Comparison of ENCODE assay signal across 11 mouse cellular contexts in the genomic region with DNA sequence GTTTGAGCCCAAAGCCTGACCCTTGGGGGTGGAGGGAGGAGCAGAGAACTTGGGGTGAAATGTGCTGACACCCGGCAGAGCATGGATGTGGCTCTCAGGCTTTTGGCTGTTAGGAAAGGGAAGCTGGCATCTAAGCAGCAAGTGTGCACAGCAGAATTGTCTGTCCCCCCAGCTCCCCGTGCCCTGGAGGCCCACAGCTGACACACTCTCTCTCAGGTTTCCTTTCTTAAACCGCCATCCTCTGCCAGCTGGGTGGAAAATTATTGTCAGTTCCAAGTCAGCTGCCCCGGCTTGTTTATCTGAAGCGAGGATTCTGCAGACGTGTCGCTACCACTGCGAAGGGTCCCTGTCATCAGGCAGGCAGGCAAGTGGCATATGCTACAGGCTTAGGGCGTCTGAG.
DNase-seq lines count a peak whose midpoint lies in the region; ATAC-seq and TF ChIP-seq lines count a peak whose summit lies in the region.
"Had no signal": no experiment of that assay in that cellular context is flagged by ENCODE, and none has a peak within 500 bp of the region (broad histone marks: within the 10 kb centered on the region; RNA-seq: fewer than 3 reads in every experiment).

No protein-coding gene starts in this region.

- intact Hi-C loops in heart, adult 2 months (cut with DNase I): no loop called here
- intact Hi-C loops in heart, postnatal 10 days (cut with DNase I): loop anchor here (5.0 kb wide), 1 partner anchor 131 kb away; no protein-coding TSS in a partner anchor

- TF ChIP-seq EP300 in heart, adult 2 months (IDR thresholded peaks at IDR 0.05; ENCODE audit: insufficient read depth, low read depth, low read length): no peak

- H3K4me3 ChIP-seq in lung, embryonic 14.5 days (ENCODE audit: low read depth, low read length): no peak overlapping the region
- no peak overlapping the region for H3K4me3 ChIP-seq in heart, adult 2 months
- H3K4me3 ChIP-seq in intestine, embryonic 15.5 days (replicated peaks): no peak overlapping the region
- H3K4me3 ChIP-seq: embryonic facial prominence, embryonic 15.5 days; midbrain, embryonic 10.5 days had no signal

- no peak for TF ChIP-seq CTCF in lung, embryonic 14.5 days (IDR thresholded peaks at IDR 0.05; ENCODE audit: low read depth)
- no peak for TF ChIP-seq CTCF in heart, adult 2 months (IDR thresholded peaks at IDR 0.05)

- TF ChIP-seq POLR2A in heart, adult 2 months (IDR thresholded peaks at IDR 0.05; ENCODE audit: insufficient read depth, low read depth, low read length): no peak

- no peaks in the 10 kb centered on the region for H3K9me3 ChIP-seq in lung, embryonic 14.5 days (ENCODE audit: low read depth, low read length)
- H3K9me3 ChIP-seq in intestine, embryonic 15.5 days: no peaks in the 10 kb centered on the region
- H3K9me3 ChIP-seq: embryonic facial prominence, embryonic 15.5 days; midbrain, embryonic 10.5 days had no signal

- H3K27me3 ChIP-seq in lung, embryonic 14.5 days (ENCODE audit: insufficient read depth, low read length): no peaks in the 10 kb centered on the region
- H3K27me3 ChIP-seq in heart, adult 2 months (ENCODE audit: control insufficient read depth, insufficient read depth, low read length): no peaks in the 10 kb centered on the region
- H3K27me3 ChIP-seq in intestine, embryonic 15.5 days (replicated peaks): no peaks in the 10 kb centered on the region
- H3K27me3 ChIP-seq: embryonic facial prominence, embryonic 15.5 days had no signal

- H3K9ac ChIP-seq in lung, embryonic 14.5 days: no peak overlapping the region
- no peak overlapping the region for H3K9ac ChIP-seq in heart, adult 2 months (ENCODE audit: low read depth, low read length)
- no peak overlapping the region for H3K9ac ChIP-seq in intestine, embryonic 15.5 days
- H3K9ac ChIP-seq: embryonic facial prominence, embryonic 15.5 days had no signal

- H3K4me2 ChIP-seq in lung, embryonic 14.5 days: no peak overlapping the region
- no peak overlapping the region for H3K4me2 ChIP-seq in intestine, embryonic 15.5 days (replicated peaks)
- H3K4me2 ChIP-seq: embryonic facial prominence, embryonic 15.5 days had no signal

- no peak for ATAC-seq in lung, embryonic 14.5 days (ENCODE audit: insufficient read depth)
- ATAC-seq in intestine, embryonic 15.5 days: no peak
- ATAC-seq: forebrain, embryonic 14.5 days had no signal

- no peak overlapping the region for H3K27ac ChIP-seq in lung, embryonic 14.5 days (ENCODE audit: low read depth)
- H3K27ac ChIP-seq in heart, adult 2 months: no peak overlapping the region
- H3K27ac ChIP-seq in intestine, embryonic 15.5 days: no peak overlapping the region
- H3K27ac ChIP-seq: embryonic facial prominence, embryonic 15.5 days; midbrain, embryonic 10.5 days had no signal

- peak; percentile 21 for DNase-seq in lung, embryonic 14.5 days
- DNase-seq in lung, postnatal 14 days: no peak
- peak; percentile 23 to 40 for DNase-seq in heart, adult 2 months
- DNase-seq in heart, postnatal 10 days: peak; percentile 16 to 39
- DNase-seq in thymus, postnatal 25 days: peak; percentile 72
- no peak for DNase-seq in ovary, postnatal 14 days (ENCODE audit: low spot score)
- DNase-seq: kidney, postnatal 36 days had no signal

- 42% methylated on average over 9 of the region's 9 CpGs for WGBS in lung, embryonic 14.5 days
- 25% methylated on average over 9 of the region's 9 CpGs for whole genome bisulfite sequencing in heart, adult 2 months
- 67% methylated on average over 9 of the region's 9 CpGs for WGBS in intestine, embryonic 15.5 days

- no peaks in the 10 kb centered on the region for H3K79me2 ChIP-seq in heart, adult 2 months (replicated peaks; ENCODE audit: control insufficient read depth, insufficient read depth, low read length)

- no peaks in the 10 kb centered on the region for H3K36me3 ChIP-seq in lung, embryonic 14.5 days (ENCODE audit: insufficient read depth)
- no peaks in the 10 kb centered on the region for H3K36me3 ChIP-seq in heart, adult 2 months (ENCODE audit: control insufficient read depth, insufficient read depth, low read length)
- H3K36me3 ChIP-seq in intestine, embryonic 15.5 days: no peaks in the 10 kb centered on the region
- H3K36me3 ChIP-seq: embryonic facial prominence, embryonic 15.5 days; midbrain, embryonic 10.5 days had no signal

- H3K4me1 ChIP-seq in lung, embryonic 14.5 days (ENCODE audit: insufficient read depth): no peaks in the 10 kb centered on the region
- H3K4me1 ChIP-seq in heart, adult 2 months (ENCODE audit: control insufficient read depth, insufficient read depth, low read length): peaks cover 2% of the 10 kb centered on the region; the same call in 1 of the 2 replicates
- H3K4me1 ChIP-seq in intestine, embryonic 15.5 days (replicated peaks): no peaks in the 10 kb centered on the region

Comparison
In these comparisons a context has a peak if more than half of its experiments do, and no peak if none do; other contexts are left out.
1. DNase-seq: peak in lung, embryonic 14.5 days (single experiment), heart, adult 2 months (2 of 2), heart, postnatal 10 days (2 of 2) and thymus, postnatal 25 days (single experiment); none in lung, postnatal 14 days (single experiment) and ovary, postnatal 14 days (single experiment).